1 mouse cellular context compared by ENCODE assay signal in genomic region chr8:70609849-70610795, GRCm38 (mm10).
TF ChIP-seq lines count a peak whose summit lies in the region.

No protein-coding gene starts in this region.

TF ChIP-seq in C2C12, 6 proteins besides CTCF, POLR2A, EP300 and RAD21:
- TF ChIP-seq CEBPB (IDR thresholded peaks at IDR 0.05; ENCODE audit: low read depth) = no peak
- peak; percentile 31 for TF ChIP-seq MAX (IDR thresholded peaks at IDR 0.05)
- no peak for TF ChIP-seq MYOD1 (IDR thresholded peaks at IDR 0.05; ENCODE audit: control insufficient read depth, insufficient read length, low read depth)
- peak; percentile 47 for TF ChIP-seq USF1 (IDR thresholded peaks at IDR 0.05; ENCODE audit: low read depth)
